Mouse (Mus musculus): ENCODE results near the gene Crisp4. TPM values are rescaled to one million over a fixed set of nuclear protein-coding genes. Genes with fewer than 3 reads are reported as not detected.

Gene Crisp4
- not detected for total RNA-seq (2021)

DNA sequence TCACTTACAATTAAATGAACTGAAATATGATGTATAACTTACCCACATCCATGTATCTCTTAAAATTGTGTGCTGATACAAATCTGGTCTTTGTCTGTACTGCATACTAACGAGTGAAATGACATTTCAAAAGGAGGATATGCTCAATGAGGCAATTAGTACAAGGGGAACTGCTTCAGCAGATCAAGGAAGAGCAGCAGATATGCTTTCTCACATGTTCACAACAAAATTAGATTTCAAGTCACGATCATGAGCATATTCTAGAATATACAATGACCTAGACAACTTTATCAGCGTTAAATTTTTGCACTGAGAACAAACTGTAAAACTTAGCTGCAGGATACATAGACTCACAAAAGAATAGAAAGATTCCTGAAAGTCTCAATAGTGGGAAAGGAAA, at the start of gene Crisp4:
Crisp4 (minus strand) TSS at position 101 of the 400 bp plus-strand sequence.
- intact Hi-C loops (cut with DNase I), result no loop called here
- no peak for DNase-seq

DNA sequence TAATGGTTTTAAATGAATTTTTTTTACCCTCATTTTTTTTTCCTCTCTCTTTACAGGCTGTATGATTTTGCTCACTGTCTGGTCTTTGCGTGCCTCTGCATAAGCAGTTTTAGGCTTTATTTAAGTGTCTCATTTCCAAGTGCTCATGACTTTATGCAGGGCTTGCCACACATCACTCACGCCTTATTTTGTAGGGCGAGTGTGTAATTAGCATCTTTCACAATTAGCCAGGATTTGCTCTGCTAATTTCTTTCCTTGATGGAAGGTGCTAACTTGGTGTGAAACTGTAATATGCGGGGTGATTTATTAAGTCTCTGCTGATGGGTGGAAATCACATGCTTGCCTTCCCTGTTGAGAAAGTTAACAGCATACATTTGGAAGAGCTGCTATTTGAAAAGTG, 46.0 kb upstream of the Crisp4 start:
- intact Hi-C loops (cut with DNase I), result no loop called here
- DNase-seq, result no peak

DNA sequence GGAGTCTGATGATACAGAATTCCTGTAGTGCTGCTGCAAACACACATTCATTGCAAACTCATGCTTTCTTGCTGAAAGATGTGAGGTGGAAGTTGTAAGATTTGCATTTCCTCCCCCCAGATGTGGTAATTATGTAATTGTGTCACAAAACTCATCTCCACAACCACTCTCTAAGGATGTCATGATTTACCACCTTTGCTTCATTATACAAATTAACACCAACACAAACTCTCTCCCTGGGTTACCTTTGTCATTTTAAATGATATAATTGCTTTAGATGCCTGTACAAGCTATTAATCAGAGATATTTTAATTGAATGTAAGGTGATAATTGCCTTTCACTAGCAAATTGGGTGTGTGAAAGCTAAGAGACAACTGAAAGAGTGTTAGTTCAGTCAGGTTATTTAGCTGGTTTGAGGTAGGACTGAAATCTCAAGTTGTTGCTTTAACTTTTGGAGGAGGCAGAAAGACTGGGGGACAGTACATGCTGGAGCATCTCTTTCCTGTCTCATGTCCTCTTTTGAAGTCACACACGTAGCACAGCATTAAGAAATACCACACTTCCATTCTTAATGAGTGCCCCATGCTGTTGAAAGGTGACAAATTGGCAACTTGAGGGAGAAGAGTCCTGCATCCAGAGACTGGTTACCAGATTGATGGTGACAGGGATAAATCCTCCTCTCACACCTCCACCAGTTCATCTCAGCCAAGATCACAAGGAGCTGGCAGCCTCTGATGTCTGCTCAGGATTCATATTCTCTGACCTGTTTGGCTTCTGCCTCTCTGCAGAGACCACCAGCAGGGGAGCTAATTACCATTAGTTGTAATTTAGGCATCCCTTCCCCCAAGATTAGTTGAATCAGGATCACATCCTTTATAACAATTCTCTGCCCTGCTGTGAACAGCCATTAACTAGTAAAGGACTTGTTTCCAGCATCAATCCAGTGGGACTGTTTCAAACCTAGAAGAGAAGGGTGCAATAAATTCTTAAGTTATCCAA, 45.3 kb upstream of the Crisp4 start:
- intact Hi-C loops (cut with DNase I), result no loop called here
- DNase-seq, result no peak

DNA sequence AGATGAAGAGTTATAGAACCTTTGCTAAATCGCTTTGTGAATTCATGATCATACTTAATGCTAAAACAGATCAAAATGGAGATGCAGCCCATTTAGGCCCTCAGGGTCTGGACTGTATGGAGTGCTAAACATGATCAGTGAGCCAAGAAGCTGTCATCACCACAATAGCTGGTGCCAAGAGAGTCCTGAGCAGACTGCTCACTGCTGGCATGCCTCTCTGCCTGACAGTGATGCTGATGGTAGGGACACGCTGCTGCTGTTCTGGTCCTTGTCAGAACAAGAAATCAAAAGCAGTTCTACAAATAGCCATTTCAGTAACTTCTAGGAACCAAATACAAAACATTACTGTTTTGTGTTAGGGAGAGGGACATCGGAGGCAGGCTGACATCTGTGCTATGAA, 35.5 kb upstream of the Crisp4 start:
- intact Hi-C loops (cut with DNase I), result no loop called here
- DNase-seq, result peak; percentile 28 to 37

DNA sequence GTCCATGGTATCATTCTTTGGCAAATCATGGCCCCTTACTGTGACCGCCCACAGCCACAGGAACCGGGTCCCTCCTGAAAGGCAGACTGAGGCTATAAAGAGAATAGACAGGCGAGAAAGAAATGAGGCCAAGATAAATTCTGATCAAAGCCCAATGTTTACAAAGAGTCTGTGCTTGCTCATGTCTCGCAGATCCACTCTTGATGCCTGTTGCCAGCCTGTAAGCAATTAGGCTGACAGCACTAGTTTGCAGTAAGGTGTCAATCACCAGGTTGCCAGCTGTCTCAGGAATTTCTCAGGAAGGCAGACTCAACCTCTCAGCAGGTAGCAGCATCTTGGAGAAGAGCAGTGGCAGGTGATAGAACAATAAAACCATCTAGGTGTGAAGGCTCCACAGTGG, 24.9 kb upstream of the Crisp4 start:
- DNase-seq, result no peak

DNA sequence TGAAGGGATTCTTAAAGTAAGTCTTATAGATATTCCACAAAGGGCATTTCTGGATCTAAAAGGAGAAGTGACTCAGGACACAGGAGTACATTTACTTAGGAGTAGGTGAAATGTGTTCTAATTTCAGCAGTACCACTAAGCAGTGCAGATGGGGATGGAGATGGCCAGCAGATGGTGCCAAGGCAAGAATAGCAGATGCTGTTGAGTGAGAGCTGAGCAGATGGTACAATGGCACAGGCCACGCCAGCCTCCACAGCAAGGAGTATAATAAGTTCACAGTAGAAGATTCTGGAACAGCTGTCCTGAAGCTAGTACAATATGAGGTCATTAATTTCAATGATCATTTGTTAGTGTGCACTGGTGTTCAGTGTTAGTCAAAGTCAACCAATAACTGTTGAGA, 22.6 kb upstream of the Crisp4 start:
- DNase-seq, result no peak
- intact Hi-C loops (cut with DNase I), result no loop called here

More for the DNA sequence above, 24.9 kb upstream of the Crisp4 start:
- intact Hi-C loops (cut with DNase I), result no loop called here

DNA sequence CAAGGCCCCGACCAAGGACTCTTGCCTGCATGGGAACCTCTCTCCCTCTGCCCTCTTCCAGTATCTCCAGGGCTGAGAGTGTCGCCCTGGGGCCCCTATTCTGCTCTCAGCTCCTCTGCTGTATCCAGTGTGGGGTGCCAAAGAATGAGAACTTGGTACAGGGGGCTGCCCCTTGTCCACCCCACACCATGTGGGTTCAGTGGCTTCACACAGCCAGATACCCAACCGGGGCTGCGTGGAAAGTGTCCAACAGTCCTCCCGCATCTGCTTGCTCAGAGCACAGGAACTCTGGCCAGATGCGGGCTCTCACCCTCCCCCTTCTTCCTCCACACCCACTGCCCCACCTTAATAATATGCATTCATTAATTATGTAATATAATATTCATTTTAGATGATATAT, 13.4 kb upstream of the Crisp4 start:
- no peak for DNase-seq
- intact Hi-C loops (cut with DNase I), result no loop called here

DNA sequence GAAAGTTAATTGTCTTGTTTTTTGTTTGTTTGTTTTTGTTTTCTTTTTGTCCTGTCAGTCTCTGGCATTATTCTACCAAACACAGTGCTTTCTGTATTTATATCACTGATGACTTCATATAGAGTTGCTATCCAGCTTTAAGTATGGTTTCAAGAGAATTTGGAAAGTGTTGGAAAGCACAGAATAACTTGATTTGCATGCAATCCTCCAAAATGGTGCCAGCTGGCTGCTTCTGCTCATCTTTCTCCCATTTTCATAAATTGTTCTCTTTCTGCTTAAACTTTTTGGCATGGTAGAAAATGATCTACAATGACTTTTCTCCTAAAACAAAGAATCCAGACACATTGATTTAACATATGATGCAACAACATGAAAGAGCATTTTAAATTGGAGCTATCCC, 2.5 kb upstream of the Crisp4 start:
- intact Hi-C loops (cut with DNase I), result no loop called here
- no peak for DNase-seq

DNA sequence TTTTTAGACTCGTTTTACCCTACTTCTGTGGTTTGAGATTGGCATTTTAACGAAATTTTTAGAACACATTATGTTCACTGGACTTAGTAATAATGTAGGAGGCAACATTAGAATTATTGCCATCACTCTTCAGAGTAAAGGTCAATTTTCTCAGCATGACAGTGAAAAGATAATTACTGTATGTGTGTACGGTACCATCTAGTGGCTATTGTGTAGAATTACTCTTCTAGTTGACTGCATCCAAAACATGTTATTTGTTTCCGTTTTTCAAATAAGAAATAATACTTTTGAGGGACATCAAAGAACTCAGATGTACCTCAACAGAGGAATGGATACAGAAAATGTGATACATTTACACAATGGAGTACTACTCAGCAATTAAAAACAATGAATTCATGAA, 14.0 kb downstream of the Crisp4 start:
- no peak for DNase-seq
- intact Hi-C loops (cut with DNase I), result no loop called here

DNA sequence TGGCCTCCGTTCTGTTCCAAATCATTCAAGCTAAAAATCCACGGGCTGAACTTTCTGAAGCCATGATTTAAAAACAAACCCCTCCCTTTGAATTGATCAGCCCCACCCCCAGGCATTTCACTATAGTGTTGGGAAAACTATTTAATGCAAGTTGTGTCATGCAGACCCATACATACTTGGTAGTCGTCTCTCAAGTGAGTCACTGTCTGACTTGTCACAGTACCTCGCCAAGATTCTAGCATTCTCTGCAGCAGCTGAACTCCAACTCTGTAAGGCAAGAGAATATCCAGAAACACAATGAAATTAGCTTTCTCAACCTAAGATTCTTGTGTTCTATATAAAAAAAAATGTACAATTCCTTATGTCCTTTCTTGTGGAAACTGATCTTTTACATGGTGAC, 15.7 kb downstream of the Crisp4 start:
- intact Hi-C loops (cut with DNase I), result no loop called here
- DNase-seq, result no peak

DNA sequence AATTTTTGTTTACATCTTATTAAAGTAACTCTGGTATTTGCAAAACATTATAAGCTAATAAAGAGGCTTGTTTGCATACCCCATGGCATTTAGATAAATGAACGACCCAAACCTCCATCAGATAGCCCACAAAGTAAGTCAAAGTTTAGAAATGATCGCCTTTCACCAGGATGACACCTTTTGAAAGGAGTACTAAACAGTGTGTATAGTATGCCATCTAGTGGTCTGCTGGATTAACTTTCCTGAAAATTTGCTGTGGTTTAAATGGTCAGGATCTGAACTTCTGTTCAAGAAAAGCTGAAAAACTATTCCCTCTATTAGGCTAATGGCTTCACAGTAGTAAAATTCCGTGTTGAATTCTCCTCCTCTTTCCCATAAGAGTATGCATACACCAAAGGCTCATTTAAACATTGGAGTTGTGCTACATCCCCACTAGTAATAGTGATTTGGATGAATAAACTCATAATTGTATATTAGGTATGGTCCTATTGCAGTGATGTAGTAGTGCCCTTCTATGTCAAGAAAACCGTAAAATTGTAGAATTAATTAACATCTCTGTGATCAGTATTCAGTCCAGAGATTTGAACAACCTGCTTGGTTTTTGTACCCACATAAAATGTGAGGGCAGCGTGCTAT, 38.9 kb downstream of the Crisp4 start:
- intact Hi-C loops (cut with DNase I), result loop anchor here (1.0 kb wide), 2 partner anchors 127 to 944 kb away; no protein-coding TSS in a partner anchor
- no peak for DNase-seq

DNA sequence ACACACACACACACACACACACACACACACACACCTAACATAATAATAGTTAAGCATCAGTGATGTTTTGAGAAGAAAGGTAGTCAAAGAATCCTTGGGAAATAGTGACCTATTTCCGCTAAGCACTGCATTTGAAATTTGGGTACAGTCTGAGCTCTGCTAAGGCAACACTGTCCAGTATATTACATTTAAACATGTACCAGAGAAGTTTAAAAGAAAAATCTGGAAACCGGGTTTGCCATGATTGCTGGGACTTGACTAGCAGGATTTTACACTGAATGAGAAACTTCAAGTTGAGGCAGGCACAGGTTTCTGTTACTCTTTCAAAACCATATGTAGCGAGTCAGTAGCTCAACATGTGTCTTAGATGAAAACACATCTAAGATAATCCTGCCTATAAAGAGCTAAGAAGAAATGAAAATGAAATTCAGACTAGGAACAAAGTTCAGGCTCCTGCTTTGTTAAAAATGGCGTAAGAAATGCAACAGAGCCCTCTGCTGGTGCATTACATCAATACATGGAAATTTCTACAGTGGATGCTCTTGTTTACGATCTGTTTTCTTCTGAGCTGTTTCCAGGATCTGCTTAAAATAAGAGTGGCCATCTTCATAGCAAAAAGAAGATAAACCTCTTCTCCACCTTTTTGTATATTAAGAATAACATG, 39.7 kb downstream of the Crisp4 start:
- peak in 1 of 2 experiments; percentile 20 for DNase-seq
- intact Hi-C loops (cut with DNase I), result loop anchor here (1.0 kb wide), 2 partner anchors 126 to 943 kb away; no protein-coding TSS in a partner anchor

DNA sequence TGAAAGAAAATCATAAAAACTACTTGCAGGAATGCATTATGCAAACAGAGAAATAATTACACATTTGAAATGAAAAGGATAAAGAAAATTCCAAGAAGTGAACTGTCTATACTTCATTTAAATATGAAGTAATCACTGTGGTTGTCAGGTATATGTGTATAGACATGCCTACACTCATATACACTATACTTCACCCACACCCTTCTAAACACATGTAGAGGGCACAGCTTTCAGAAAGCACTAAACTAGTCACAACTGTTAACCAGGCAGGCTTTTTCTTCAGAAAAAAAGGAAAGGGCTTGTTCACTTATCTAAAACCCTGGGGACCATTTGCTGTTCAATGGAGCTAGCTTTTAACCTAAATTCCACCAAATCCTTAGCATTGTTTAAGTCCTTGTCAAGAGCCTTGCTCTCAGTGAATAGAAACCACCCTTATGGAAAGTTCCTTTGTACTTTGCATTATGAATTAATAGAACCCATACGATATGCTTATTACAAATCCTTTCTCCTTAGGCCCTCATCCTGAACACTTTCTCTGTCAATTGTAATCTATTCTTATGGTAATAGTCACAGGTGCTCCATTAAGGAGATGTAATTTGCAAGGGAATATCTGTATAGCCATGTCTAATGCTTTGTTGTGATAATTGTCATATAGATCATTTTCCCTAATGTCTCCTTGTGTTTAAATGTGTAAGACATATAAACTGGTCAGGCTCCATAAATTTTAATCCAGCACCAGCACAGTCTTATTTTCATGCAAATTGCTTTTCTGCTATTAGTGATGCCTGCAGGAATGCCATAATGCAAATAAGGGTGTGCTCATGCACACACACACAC, 40.5 kb downstream of the Crisp4 start:
- intact Hi-C loops (cut with DNase I), result no loop called here
- no peak for DNase-seq

Other genes starting within 250 kb of the Crisp4 start
- not detected for gene Defb18, start 91.5 kb upstream of the Crisp4 start, total RNA-seq (2021)
- gene Defb41, start 119.2 kb upstream of the Crisp4 start, total RNA-seq (2021), result not detected

Measured in heart, postnatal 10 days (tissue).